Mouse (Mus musculus) brown adipose tissue, adult 24 weeks (tissue): ENCODE results near the gene Vps52. TPM values are rescaled to one million over a fixed set of nuclear protein-coding genes. Genes with fewer than 3 reads are reported as not detected.
A peak's percentile ranks its signal among the peaks of the same experiment; 100 is the strongest.

ENCODE experiments used
- H3K27ac ChIP-seq: fragments of 200-500 bp; replicated peaks from 2 replicates; pipeline ENCODE4 v1.5.1; 2012; ENCODE audit warnings: low read depth, mild to moderate bottlenecking, low read length
- H3K4me1 ChIP-seq: fragments of 200-500 bp; 2 replicates; pipeline ENCODE4 v1.6.1; 2012; ENCODE audit warnings: low read length, mixed read lengths; ENCODE audit not compliant: control insufficient read depth, insufficient read depth, insufficient read length
- H3K4me3 ChIP-seq: fragments of 200-500 bp; 2 replicates; pipeline ENCODE4 v1.5.1; 2012; ENCODE audit warnings: low read depth, mild to moderate bottlenecking, low read length, moderate library complexity; ENCODE audit not compliant: insufficient read depth
- polyA plus RNA-seq: library from polyadenylated mRNA; stranded (reverse); fragments of >200 nt; gene quantifications from 2 replicates; pipeline ENCODE4 v1.2.4, GENCODE M21; 2012; ENCODE audit not compliant: missing spikeins, insufficient read depth, insufficient read length

The Vps52 gene
- polyA plus RNA-seq = 23.9 and 29.3 TPM in 2 replicates

- H3K4me3 ChIP-seq = peak within 1 kb of the TSS; percentile 90
- peaks cover under 1% of the 10 kb centered on the region; the same call in 1 of the 2 replicates for H3K4me1 ChIP-seq
- peak within 1 kb of the TSS; percentile 99 for H3K27ac ChIP-seq
These were observed at the start of gene Vps52, which contains the start of gene Rps18 for GRCm38 (mm10) chr17:33955555-33956214. TSS of gene Vps52 (plus strand) at chr17:33955812. TSS of gene Rps18 (minus strand) at chr17:33956001.

DNA sequence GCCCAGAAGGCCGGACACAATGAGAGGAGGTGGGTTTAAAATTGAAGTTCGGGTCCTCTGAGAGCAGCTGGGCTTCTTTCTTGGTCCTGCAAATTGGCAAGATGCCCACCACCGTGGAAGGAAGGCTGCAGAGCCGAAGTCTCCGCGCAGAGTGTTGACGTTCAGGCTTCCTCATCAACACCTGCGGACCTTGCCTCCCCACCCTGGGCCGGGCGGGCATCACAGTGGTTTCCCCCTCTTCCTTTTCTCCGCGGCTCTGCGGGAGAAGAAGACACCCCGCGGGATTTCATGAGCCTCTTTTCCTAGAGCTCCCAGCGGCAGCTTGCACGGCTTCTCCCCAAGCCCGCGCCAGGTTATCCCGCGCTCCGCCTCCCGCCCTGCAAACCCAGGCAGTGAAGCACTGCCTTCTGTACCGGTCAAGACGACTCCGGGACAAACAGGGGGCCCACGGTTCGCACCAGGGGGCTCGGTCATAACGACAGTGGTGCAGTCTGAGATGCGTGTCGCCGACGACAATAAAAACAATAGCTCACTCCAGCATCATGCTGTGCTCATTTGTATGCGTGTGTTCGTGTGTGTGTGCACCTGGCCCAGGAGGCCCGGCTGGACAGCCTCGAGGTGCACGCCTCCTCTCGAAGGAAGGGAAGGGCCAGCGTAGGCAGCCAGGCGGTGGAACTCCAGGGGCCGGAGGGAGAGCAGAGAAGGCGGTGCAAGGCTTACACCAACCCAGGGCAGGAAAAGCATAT, 47.1 kb upstream of the Vps52 start:
- H3K27ac ChIP-seq = 0 out of 2 replicates have a peak overlapping the region, but pooled peaks have one; percentile 4

GRCm38 (mm10) chr17:33909077-33909868, 46.3 kb upstream of the Vps52 start, which contains the start of gene Daxx:
TSS of gene Daxx (plus strand) at chr17:33909414.
- Histone ChIP-seq H3K27ac (peak within 1 kb of the TSS; percentile 93), H3K4me1 (0 out of 2 replicates have a peak, but pooled peaks cover 3% of the 10 kb centered on the region), H3K4me3 (peak within 1 kb of the TSS; percentile 82)

More for the DNA sequence above, 47.1 kb upstream of the Vps52 start:
- Histone ChIP-seq H3K4me3 (peak overlapping the region; percentile 73), H3K4me1 (0 out of 2 replicates have a peak, but pooled peaks cover 3% of the 10 kb centered on the region)

GRCm38 (mm10) chr17:33909869-33910250, 45.8 kb upstream of the Vps52 start:
- H3K4me1 ChIP-seq = 0 out of 2 replicates have a peak, but pooled peaks cover 3% of the 10 kb centered on the region
- H3K27ac ChIP-seq = peak overlapping the region; percentile 93
- peak overlapping the region; percentile 82 for H3K4me3 ChIP-seq

- Histone ChIP-seq H3K4me1 (0 out of 2 replicates have a peak, but pooled peaks cover 3% of the 10 kb centered on the region), H3K4me3 (peak overlapping the region; percentile 82), H3K27ac (peak overlapping the region; percentile 93)
These were observed 45.1 kb upstream of the Vps52 start for GRCm38 (mm10) chr17:33910346-33911051.

- no peak overlapping the region for H3K4me3 ChIP-seq
- 0 out of 2 replicates have a peak, but pooled peaks cover 3% of the 10 kb centered on the region for H3K4me1 ChIP-seq
- no peak overlapping the region for H3K27ac ChIP-seq
These were observed 44.4 kb upstream of the Vps52 start for GRCm38 (mm10) chr17:33911052-33911812.

DNA sequence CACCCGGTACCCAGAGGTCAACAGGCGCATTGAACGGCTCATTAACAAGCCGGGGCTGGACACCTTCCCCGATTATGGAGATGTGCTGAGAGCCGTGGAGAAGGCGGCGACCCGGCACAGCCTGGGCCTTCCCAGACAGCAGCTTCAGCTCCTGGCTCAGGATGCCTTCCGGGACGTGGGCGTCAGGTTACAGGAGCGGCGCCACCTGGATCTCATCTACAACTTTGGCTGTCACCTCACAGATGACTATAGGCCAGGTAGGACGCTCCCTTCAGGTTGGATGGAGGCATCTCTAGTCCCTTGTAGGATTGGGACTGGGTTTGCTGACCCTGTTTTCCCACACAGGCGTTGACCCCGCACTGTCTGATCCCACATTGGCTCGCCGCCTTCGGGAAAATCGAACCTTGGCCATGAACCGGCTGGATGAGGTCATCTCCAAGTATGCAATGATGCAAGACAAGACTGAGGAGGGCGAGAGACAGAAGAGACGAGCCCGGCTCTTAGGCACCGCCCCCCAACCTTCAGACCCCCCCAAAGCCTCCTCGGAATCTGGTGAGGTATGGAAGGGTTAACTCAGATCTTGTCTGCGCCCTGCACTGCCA, 43.7 kb upstream of the Vps52 start:
- Histone ChIP-seq H3K4me1 (peaks cover 5% of the 10 kb centered on the region; the same call in 1 of the 2 replicates), H3K27ac (no peak overlapping the region), H3K4me3 (no peak overlapping the region)

GRCm38 (mm10) chr17:33913264-33913663, 42.3 kb upstream of the Vps52 start:
- Histone ChIP-seq H3K4me3 (no peak overlapping the region), H3K4me1 (peaks cover 10% of the 10 kb centered on the region; the same call in 1 of the 2 replicates), H3K27ac (no peak overlapping the region)

- Histone ChIP-seq H3K4me1 (peaks cover 13% of the 10 kb centered on the region; the same call in 1 of the 2 replicates), H3K27ac (no peak overlapping the region), H3K4me3 (no peak overlapping the region)
These were observed 41.7 kb upstream of the Vps52 start for GRCm38 (mm10) chr17:33913905-33914304.

GRCm38 (mm10) chr17:33914969-33915391, 40.6 kb upstream of the Vps52 start:
- H3K4me1 ChIP-seq = peaks cover 13% of the 10 kb centered on the region; the same call in 1 of the 2 replicates
- no peak overlapping the region for H3K4me3 ChIP-seq
- no peak overlapping the region for H3K27ac ChIP-seq

- Histone ChIP-seq H3K4me1 (peaks cover 10% of the 10 kb centered on the region; the same call in 1 of the 2 replicates), H3K4me3 (peak within 1 kb of the TSS; percentile 96), H3K27ac (no peak within 1 kb of the TSS)
These were observed 39.9 kb upstream of the Vps52 start, which contains the start of the genes Tapbp and Zbtb22 for GRCm38 (mm10) chr17:33915671-33916250. TSS of gene Tapbp (plus strand) at chr17:33915899. TSS of gene Zbtb22 (plus strand) at chr17:33915904.

DNA sequence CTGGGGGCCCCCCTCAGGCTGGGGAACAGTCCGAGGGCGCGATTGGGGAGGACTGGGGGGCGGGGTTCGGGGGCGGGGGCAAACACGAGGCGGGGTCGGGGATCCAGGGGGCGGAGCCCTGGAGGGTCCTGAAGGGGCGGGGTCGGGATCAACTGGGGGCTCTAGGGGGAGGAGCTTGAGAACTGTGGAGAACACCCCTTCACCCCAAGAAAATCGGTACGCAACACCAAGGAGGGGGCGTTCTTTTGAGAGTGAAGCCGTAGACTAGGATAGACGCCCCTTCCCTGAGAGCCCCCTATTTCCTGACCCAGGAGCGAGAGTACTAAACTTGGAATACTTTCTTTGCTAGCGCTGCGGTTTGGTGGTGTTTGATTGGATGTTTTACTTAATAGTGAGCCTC, 39.3 kb upstream of the Vps52 start:
- peak overlapping the region; percentile 96 for H3K4me3 ChIP-seq
- peaks cover 10% of the 10 kb centered on the region; the same call in 1 of the 2 replicates for H3K4me1 ChIP-seq
- H3K27ac ChIP-seq = no peak overlapping the region
